Mouse (Mus musculus): Measurements from ENCODE around the gene Tbc1d30.

GRCm38 (mm10) chr10:121242596-121242995, 108.5 kb downstream of the Tbc1d30 start:
- TF ChIP-seq CTCF (IDR thresholded peaks at IDR 0.05; ENCODE audit: control insufficient read depth, insufficient read depth, insufficient replicate concordance, low read depth, low read length) (no peak), POLR2A (IDR thresholded peaks at IDR 0.05; ENCODE audit: control insufficient read depth, low read depth, low read length) (no peak)
